Mouse (Mus musculus): ENCODE measurements around the gene Mrpl28. TPM values are rescaled to one million over a fixed set of nuclear protein-coding genes. Genes with fewer than 3 reads are reported as not detected.
A peak's percentile ranks its signal among the peaks of the same experiment; 100 is the strongest.
"Not testable (repeated sequence)": the region's sequence is repeated elsewhere in the genome, so short reads cannot be mapped to it uniquely, and the experiment has no call there.

Mrpl28 gene
- total and polyA plus RNA-seq, 2 experiments = 64.5 to 80.6 TPM

DNA sequence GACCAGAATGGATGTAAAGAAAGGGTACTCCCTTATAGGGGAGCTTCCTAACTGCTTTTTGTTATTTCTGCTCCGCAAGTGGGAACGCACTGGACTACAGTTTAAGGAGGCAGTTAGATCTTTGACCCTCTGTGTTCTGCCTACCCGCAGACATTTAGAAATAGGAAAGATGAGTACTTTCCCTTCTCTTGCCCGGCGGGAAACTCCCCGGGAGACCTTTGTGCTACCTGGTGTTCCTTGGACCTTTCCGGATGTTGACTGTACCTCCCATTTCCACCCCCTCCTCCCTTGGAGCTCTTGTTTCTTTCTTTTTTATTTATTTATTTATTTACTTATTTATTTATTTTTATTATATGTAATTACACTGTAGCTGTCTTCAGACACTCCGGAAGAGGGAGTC lies 9.2 kb upstream of the Mrpl28 start:
- TF ChIP-seq POLR2A (IDR thresholded peaks at IDR 0.05; ENCODE audit: extremely low read depth, insufficient read depth, low read length) (no peak), CTCF (IDR thresholded peaks at IDR 0.05; ENCODE audit: low read depth, low read length) (no peak)
- H3K27me3 ChIP-seq (ENCODE audit: control insufficient read depth, insufficient read depth, low read length) = no peaks in the 10 kb centered on the region

DNA sequence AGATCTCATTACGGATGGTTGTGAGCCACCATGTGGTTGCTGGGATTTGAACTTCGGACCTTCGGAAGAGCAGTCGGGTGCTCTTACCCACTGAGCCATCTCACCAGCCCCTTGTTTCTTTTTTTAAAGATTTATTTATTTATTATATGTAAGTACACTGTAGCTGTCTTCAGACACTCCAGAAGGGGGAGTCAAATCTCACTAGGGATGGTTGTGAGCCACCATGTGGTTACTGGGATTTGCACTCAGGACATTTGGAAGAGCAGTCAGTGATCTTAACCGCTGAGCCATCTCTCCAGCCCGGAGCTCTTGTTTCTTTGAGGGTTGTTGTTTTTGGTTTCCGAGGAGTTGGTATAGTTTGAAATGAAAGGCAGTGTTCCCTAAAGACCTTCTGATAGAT lies 8.8 kb upstream of the Mrpl28 start:
- H3K36me3 ChIP-seq (ENCODE audit: control insufficient read depth, insufficient read depth, low read length); H3K4me1 ChIP-seq (ENCODE audit: control insufficient read depth, insufficient read depth, low read length); H3K27me3 ChIP-seq (ENCODE audit: control insufficient read depth, insufficient read depth, low read length); H3K4me3 ChIP-seq (ENCODE audit: insufficient read depth, low read depth, low read length); H3K27ac ChIP-seq (replicated peaks; ENCODE audit: insufficient read depth, low read depth, low read length); H3K9ac ChIP-seq (ENCODE audit: low read depth, low read length); DNase-seq (ENCODE audit: extremely low read depth, low read depth, low spot score); H3K79me2 ChIP-seq (ENCODE audit: control insufficient read depth, insufficient read depth, low read length): not testable (repeated sequence)
- 74% methylated on average over 7 of the region's 7 CpGs for WGBS

More for the DNA sequence above, 9.2 kb upstream of the Mrpl28 start:
- no peaks in the 10 kb centered on the region for H3K36me3 ChIP-seq (ENCODE audit: control insufficient read depth, insufficient read depth, low read length)
- DNase-seq (ENCODE audit: extremely low read depth, low read depth, low spot score) = peak; percentile 31
- H3K4me3 ChIP-seq (ENCODE audit: insufficient read depth, low read depth, low read length) = peak overlapping the region; percentile 70
- H3K9ac ChIP-seq (ENCODE audit: low read depth, low read length) = peak overlapping the region; percentile 85
- peaks cover 6% of the 10 kb centered on the region for H3K4me1 ChIP-seq (ENCODE audit: control insufficient read depth, insufficient read depth, low read length)
- H3K79me2 ChIP-seq (ENCODE audit: control insufficient read depth, insufficient read depth, low read length) = no peaks in the 10 kb centered on the region
- no peak overlapping the region for H3K27ac ChIP-seq (replicated peaks; ENCODE audit: insufficient read depth, low read depth, low read length)
- WGBS = 14% methylated on average over 8 of the region's 8 CpGs

DNA sequence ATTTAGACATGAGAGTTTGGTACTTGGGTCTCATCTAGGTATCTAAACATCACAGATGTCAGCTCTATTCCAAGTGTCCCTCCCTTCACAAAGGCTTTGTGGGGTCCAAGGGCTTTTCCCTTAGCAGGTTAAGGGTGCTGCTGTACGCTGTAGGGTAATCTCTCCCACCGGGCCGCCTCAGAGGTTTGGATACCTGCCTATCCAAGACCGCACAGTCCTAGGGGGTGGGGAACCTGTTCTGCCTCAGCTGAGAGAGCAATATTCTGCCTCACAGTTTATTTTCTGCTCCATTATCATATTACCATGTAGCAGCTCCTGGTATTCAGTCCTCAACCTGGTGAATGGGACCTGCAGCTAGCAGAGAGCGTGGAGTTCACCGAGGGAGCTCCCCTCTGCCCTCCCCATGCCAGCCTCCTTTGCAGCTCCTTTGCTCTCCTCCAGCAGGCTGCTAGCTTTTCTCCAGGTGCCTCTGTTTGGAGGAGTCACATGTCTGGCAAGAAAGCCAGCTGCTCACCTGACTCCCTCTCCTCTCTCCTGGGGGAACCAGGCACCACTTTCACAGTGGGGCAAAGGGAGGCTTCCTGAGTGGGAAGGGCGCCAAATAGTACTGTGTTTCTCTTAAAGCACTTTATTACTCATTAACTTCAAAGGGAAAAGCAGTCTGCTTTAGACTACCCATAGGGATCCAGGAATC lies 7.9 kb upstream of the Mrpl28 start:
- H3K4me3 ChIP-seq (ENCODE audit: insufficient read depth, low read depth, low read length) = no peak overlapping the region
- no peak overlapping the region for H3K27ac ChIP-seq (replicated peaks; ENCODE audit: insufficient read depth, low read depth, low read length)
- no peaks in the 10 kb centered on the region for H3K36me3 ChIP-seq (ENCODE audit: control insufficient read depth, insufficient read depth, low read length)
- no peak overlapping the region for H3K9ac ChIP-seq (ENCODE audit: low read depth, low read length)
- no peaks in the 10 kb centered on the region for H3K79me2 ChIP-seq (ENCODE audit: control insufficient read depth, insufficient read depth, low read length)
- no peaks in the 10 kb centered on the region for H3K27me3 ChIP-seq (ENCODE audit: control insufficient read depth, insufficient read depth, low read length)
- WGBS = 75% methylated on average over 7 of the region's 7 CpGs
- peak; percentile 45 for DNase-seq (ENCODE audit: extremely low read depth, low read depth, low spot score)
- TF ChIP-seq CTCF (IDR thresholded peaks at IDR 0.05; ENCODE audit: low read depth, low read length) (no peak), POLR2A (IDR thresholded peaks at IDR 0.05; ENCODE audit: extremely low read depth, insufficient read depth, low read length) (no peak)
- H3K4me1 ChIP-seq (ENCODE audit: control insufficient read depth, insufficient read depth, low read length) = peaks cover 7% of the 10 kb centered on the region

DNA sequence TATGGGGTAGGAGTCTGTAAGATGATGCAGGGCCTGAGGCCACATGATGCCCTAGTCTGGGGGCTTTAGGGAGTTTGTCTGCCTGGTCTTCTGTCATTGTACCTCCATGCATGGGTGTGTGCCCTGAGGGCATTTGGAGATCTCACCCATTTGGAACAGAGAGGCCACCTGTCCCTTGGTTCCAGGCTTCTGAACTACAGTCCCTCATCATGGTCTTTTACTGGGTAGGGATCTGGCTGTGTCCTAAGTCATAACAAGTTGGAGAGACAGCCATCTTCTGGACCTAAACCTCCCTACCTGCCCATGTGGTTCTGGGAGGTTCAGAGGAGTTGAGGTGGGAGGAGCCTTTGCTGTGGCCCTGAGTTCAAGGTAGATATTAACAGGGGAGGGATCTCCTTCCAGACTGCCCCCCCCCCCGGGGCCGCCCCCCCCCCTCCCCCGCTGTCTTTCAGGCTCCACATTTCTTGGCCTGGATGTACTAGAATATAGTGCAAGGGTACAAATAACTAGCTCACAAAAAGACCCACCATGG lies 7.3 kb upstream of the Mrpl28 start:
- no peak for TF ChIP-seq POLR2A (IDR thresholded peaks at IDR 0.05; ENCODE audit: extremely low read depth, insufficient read depth, low read length)
- Histone ChIP-seq H3K4me1 (ENCODE audit: control insufficient read depth, insufficient read depth, low read length) (peaks cover 7% of the 10 kb centered on the region), H3K79me2 (ENCODE audit: control insufficient read depth, insufficient read depth, low read length) (no peaks in the 10 kb centered on the region), H3K9ac (ENCODE audit: low read depth, low read length) (no peak overlapping the region), H3K4me3 (ENCODE audit: insufficient read depth, low read depth, low read length) (no peak overlapping the region), H3K27ac (replicated peaks; ENCODE audit: insufficient read depth, low read depth, low read length) (no peak overlapping the region), H3K27me3 (ENCODE audit: control insufficient read depth, insufficient read depth, low read length) (no peaks in the 10 kb centered on the region), H3K36me3 (ENCODE audit: control insufficient read depth, insufficient read depth, low read length) (no peaks in the 10 kb centered on the region)
- 30% methylated on average over 3 of the region's 3 CpGs for WGBS
- DNase-seq (ENCODE audit: extremely low read depth, low read depth, low spot score) = no peak

DNA sequence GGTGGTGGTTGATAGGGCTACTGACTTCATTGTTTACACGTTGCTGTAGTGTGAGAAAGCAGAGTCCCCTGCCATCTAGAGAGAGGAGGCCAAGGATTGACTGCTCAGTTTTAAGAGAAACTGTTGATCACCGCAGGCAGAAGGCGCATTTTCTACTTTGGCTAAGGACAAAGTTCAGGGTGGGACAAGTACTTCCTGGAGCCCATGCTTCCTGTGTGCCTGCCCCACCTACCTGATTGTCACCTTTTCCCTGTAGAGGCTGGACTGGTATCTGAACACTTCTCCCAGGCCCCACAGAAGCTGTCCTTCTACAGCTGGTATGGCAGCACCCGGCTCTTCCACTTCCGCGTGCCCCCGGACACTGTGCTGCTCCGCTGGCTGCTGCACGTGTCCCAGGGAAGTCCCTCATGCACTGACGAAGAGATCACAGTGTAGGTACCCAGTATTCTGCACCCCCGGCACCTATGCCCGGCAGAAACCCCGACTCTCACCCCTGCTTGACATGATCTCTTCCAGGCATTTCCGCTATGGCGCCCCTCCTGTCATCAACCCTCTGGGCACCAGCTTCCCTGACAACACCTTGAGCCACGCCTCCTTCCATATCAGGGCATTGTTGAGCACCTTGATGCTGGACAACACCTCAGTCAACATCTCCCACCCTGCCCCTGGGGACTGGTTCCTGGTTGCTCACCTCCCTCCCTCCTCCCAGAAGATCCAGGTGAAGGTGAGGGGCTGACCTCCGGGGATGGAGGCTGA lies 6.6 kb upstream of the Mrpl28 start:
- no peak overlapping the region for H3K9ac ChIP-seq (ENCODE audit: low read depth, low read length)
- WGBS = 90% methylated on average over 17 of the region's 17 CpGs
- no peaks in the 10 kb centered on the region for H3K36me3 ChIP-seq (ENCODE audit: control insufficient read depth, insufficient read depth, low read length)
- H3K79me2 ChIP-seq (ENCODE audit: control insufficient read depth, insufficient read depth, low read length) = no peaks in the 10 kb centered on the region
- H3K4me1 ChIP-seq (ENCODE audit: control insufficient read depth, insufficient read depth, low read length) = peaks cover 7% of the 10 kb centered on the region
- H3K27ac ChIP-seq (replicated peaks; ENCODE audit: insufficient read depth, low read depth, low read length) = no peak overlapping the region
- no peaks in the 10 kb centered on the region for H3K27me3 ChIP-seq (ENCODE audit: control insufficient read depth, insufficient read depth, low read length)
- TF ChIP-seq POLR2A (IDR thresholded peaks at IDR 0.05; ENCODE audit: extremely low read depth, insufficient read depth, low read length) = no peak
- no peak for TF ChIP-seq CTCF (IDR thresholded peaks at IDR 0.05; ENCODE audit: low read depth, low read length)
- DNase-seq (ENCODE audit: extremely low read depth, low read depth, low spot score) = no peak
- no peak overlapping the region for H3K4me3 ChIP-seq (ENCODE audit: insufficient read depth, low read depth, low read length)

All from liver, adult 2 months (tissue).